17 mouse cellular contexts compared by ENCODE assay signal in the genomic region with DNA sequence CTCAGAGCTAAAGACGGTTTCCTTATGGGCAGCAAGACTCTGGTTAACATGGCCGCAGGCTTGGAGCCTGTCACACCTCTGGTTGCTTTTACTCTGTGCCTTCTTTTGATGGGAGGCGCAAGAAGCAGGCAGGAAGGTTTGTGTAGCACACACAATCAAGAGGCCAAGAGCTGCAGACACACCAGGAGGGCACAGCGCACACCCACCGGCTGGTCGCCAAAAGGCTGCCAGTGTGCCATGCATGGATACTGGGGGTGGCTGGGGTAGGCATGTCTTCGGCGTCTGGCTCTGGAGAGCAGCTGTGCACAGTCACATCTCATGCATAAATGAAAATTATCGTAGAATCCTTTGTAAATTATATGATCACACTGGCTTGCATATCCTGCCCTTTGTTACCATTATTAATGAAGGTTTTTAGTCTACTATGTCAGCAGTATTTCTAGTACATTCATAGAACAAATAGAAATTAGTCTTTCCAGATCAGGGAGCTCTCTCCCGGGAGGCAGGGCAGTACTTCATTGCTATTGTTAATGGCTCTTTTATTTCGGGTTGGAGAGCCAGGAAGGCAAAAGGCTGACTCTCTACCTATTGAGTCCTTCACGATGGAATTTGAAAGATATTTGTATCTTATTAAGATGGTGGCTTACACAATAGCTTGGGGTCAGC. TPM values are rescaled to one million over a fixed set of nuclear protein-coding genes. Genes with fewer than 3 reads are reported as not detected.
DNase-seq lines count a peak whose midpoint lies in the region; ATAC-seq lines count a peak whose summit lies in the region.
"Had no signal": no experiment of that assay in that cellular context is flagged by ENCODE, and none has a peak within 500 bp of the region (broad histone marks: within the 10 kb centered on the region; RNA-seq: fewer than 3 reads in every experiment).

No protein-coding gene starts in this region.

- WGBS in hindbrain, embryonic 14.5 days: 24% methylated on average over 12 of the region's 12 CpGs
- WGBS in midbrain, embryonic 16.5 days: 19% methylated on average over 12 of the region's 12 CpGs

- H3K4me3 ChIP-seq in hindbrain, embryonic 14.5 days (replicated peaks; ENCODE audit: low read length): no peak overlapping the region
- H3K4me3 ChIP-seq in midbrain, embryonic 16.5 days (ENCODE audit: low read depth, low read length): no peak overlapping the region
- H3K4me3 ChIP-seq: embryonic facial prominence, embryonic 15.5 days; limb, embryonic 13.5 days had no signal

- peak overlapping the region; percentile 89 for H3K27ac ChIP-seq in hindbrain, embryonic 14.5 days
- H3K27ac ChIP-seq in midbrain, embryonic 16.5 days (ENCODE audit: low read length): peak overlapping the region; percentile 78
- H3K27ac ChIP-seq: embryonic facial prominence, embryonic 15.5 days; limb, embryonic 13.5 days; macrophage; stomach, postnatal 0 days had no signal

- DNase-seq in right cerebral cortex, postnatal 4 days: peak; percentile 31
- DNase-seq in right cerebral cortex, adult 18-20 months: no peak
- peak; percentile 42 for DNase-seq in hindbrain, embryonic 14.5 days (ENCODE audit: low spot score)
- no peak for DNase-seq in spleen, postnatal 10 days (ENCODE audit: low spot score in 2 of 2)
- no peak for DNase-seq in gastrocnemius, adult 8-10 months (ENCODE audit: low spot score in 2 of 2)
- no peak for DNase-seq in cerebellum, postnatal 36 days
- DNase-seq: adrenal gland, postnatal 10 days; thymus, postnatal 36 days had no signal

- H3K36me3 ChIP-seq in hindbrain, embryonic 14.5 days (replicated peaks; ENCODE audit: control insufficient read depth, insufficient read depth): no peaks in the 10 kb centered on the region
- H3K36me3 ChIP-seq in midbrain, embryonic 16.5 days (ENCODE audit: control insufficient read depth, insufficient read depth, low read length): no peaks in the 10 kb centered on the region
- H3K36me3 ChIP-seq: embryonic facial prominence, embryonic 15.5 days; limb, embryonic 13.5 days had no signal

- no peaks in the 10 kb centered on the region for H3K27me3 ChIP-seq in hindbrain, embryonic 14.5 days (ENCODE audit: control insufficient read depth, insufficient read depth, low read length)
- H3K27me3 ChIP-seq in midbrain, embryonic 16.5 days (ENCODE audit: control insufficient read depth, insufficient read depth, low read depth, low read length): no peaks in the 10 kb centered on the region
- H3K27me3 ChIP-seq: embryonic facial prominence, embryonic 15.5 days; limb, embryonic 13.5 days had no signal

- H3K9ac ChIP-seq in hindbrain, embryonic 14.5 days: no peak overlapping the region
- no peak overlapping the region for H3K9ac ChIP-seq in midbrain, embryonic 16.5 days (ENCODE audit: low read depth, low read length)
- H3K9ac ChIP-seq: embryonic facial prominence, embryonic 15.5 days; limb, embryonic 13.5 days had no signal

- H3K4me1 ChIP-seq in hindbrain, embryonic 14.5 days (replicated peaks; ENCODE audit: control insufficient read depth, insufficient read depth, low read length): peaks cover 27% of the 10 kb centered on the region
- peaks cover 21% of the 10 kb centered on the region for H3K4me1 ChIP-seq in midbrain, embryonic 16.5 days (ENCODE audit: control insufficient read depth, insufficient read depth, low read length)
- H3K4me1 ChIP-seq: embryonic facial prominence, embryonic 15.5 days had no signal

- ATAC-seq in hindbrain, embryonic 14.5 days (ENCODE audit: low FRiP score): peak; percentile 53
- ATAC-seq in midbrain, embryonic 16.5 days: peak; percentile 66

- H3K9me3 ChIP-seq in hindbrain, embryonic 14.5 days (ENCODE audit: control insufficient read depth, low read length): no peaks in the 10 kb centered on the region
- H3K9me3 ChIP-seq in midbrain, embryonic 16.5 days (replicated peaks; ENCODE audit: control insufficient read depth, low read length, poor library complexity, severe bottlenecking): no peaks in the 10 kb centered on the region
- H3K9me3 ChIP-seq: embryonic facial prominence, embryonic 15.5 days; limb, embryonic 13.5 days had no signal

- no peak overlapping the region for H3K4me2 ChIP-seq in hindbrain, embryonic 14.5 days (replicated peaks)
- no peak overlapping the region for H3K4me2 ChIP-seq in midbrain, embryonic 16.5 days (ENCODE audit: low read length)
- H3K4me2 ChIP-seq: embryonic facial prominence, embryonic 15.5 days; limb, embryonic 13.5 days had no signal

RNA-seq across cellular contexts. Expression of a gene that starts 31.9 kb away (rescaled TPM):
- 0.36 TPM in 1 of 2 replicates, not detected in the other for polyA plus RNA-seq in hindbrain, embryonic 14.5 days (2014; fragmentation: Nextera tagmentation; extraction: Ambion mirVana)
- 0.11 and 0.33 TPM in 2 replicates for polyA plus RNA-seq in midbrain, embryonic 16.5 days (2015; fragmentation: Nextera tagmentation; extraction: Ambion mirVana)
- not detected for total RNA-seq in gastrocnemius, adult 8-10 months (2022)
- polyA plus RNA-seq: kidney, embryonic 16.5 days; liver, embryonic 16.5 days; macrophage; small intestine, adult 2 months; stomach, postnatal 0 days had no signal

RNA-seq across cellular contexts. Expression of a gene that starts 57.1 kb away (rescaled TPM):
- 1.1 and 1.2 TPM in 2 replicates for polyA plus RNA-seq in hindbrain, embryonic 14.5 days (2014; fragmentation: Nextera tagmentation; extraction: Ambion mirVana)
- polyA plus RNA-seq in midbrain, embryonic 16.5 days (2015; fragmentation: Nextera tagmentation; extraction: Ambion mirVana): 1.6 and 2.0 TPM in 2 replicates
- total RNA-seq in gastrocnemius, adult 8-10 months (2022): not detected
- total RNA-seq: layer of hippocampus, postnatal 25 days had no signal
- polyA plus RNA-seq: liver, embryonic 16.5 days; macrophage; small intestine, adult 2 months had no signal

Comparison
In these comparisons a context has a peak if more than half of its experiments do, and no peak if none do; other contexts are left out.
1. DNase-seq: peak in right cerebral cortex, postnatal 4 days (single experiment) and hindbrain, embryonic 14.5 days (single experiment); none in right cerebral cortex, adult 18-20 months (single experiment), spleen, postnatal 10 days (0 of 2), gastrocnemius, adult 8-10 months (0 of 2) and cerebellum, postnatal 36 days (0 of 2).